Mouse (Mus musculus): ENCODE results near the gene Selenbp2.
"Not testable (repeated sequence)": the region's sequence is repeated elsewhere in the genome, so short reads cannot be mapped to it uniquely, and the experiment has no call there.

Selenbp2 gene

DNA sequence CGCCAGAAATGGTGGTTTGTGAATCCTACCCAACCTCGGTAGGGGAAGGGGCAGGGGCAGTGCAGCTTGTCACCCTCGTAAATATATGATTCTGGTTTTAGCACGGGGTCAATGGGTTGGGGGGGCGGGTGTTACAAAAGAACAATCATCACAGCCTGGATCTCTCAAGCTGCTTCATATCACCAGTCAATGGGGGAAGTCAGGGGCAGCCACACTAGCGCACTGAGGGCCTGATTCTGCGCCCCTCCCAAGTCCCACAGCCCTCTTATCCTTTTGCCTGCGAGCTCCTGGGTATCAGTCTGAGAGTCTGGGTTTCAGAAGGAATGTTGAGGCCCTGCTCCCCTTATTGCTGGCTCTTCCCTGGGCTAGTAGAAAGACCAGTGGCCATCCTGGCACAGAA is 518 bp downstream of the Selenbp2 start:
- DNase-seq: not testable (repeated sequence)

DNA sequence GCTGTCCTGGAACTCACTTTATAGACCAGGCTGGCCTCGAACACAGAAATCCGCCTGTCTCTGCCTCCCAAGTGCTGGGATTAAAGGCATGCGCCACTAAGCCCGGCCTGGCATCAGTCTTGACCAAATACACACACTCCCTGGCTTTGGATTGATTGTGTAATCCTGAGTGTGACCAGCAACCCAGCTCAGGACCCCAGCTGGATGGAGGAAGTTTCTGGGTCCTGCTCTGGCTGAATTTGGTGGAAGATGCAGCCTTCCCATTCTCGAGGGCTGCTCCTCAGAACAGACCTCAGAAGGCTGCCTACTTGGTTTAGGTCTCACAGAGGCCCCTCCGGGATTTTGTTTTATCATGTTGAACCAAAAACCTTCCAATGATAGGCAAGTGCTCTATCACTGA is 2.2 kb downstream of the Selenbp2 start:
- not testable (repeated sequence) for DNase-seq

DNA sequence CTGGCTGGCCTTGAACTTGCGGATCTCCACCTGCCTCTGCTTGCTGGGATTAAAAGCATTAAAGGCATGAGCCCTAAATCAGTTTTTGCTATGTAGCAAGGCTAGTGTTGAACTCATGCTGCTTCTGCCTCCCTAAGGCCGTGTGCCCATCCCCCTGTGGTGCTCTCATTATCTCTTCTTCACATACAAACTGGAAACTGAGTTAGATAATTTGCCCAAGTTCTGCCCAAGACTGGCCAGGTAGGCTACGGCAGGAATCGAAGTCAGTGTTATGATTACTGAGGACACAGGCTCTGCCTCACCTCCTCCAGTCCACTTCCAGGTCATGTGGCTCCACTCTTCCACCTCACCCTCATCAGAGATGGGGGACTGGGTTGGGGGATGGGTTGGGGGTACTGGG is 2.9 kb downstream of the Selenbp2 start:
- not testable (repeated sequence) for DNase-seq

DNA sequence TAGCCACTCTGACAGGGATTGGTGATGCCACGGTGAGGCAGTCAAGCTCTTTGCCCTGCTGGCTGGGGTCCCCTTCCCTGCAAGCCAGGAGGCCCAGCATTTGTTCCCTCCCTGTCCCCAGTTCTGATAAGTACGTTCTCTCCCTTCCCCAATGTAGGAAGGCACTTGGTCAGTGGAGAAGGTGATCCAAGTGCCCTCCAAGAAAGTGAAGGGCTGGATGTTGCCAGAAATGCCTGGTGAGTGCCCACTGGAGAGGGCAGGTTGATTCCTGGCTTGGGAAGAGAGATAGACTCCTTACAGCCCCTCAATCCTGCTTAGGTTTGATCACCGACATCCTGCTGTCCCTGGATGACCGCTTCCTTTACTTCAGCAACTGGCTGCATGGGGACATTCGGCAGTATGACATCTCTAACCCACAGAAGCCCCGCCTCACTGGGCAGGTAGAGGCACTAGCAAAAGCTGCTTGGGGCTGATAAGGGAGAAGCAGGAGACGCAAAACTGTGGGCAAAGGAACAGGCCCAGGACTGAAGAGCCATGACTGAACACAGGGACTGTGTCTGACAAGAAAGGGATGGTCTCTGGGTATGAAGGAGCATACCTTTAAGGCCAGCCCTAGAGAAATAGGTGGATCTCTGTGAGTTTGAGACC is 8.9 kb downstream of the Selenbp2 start:
- not testable (repeated sequence) for DNase-seq

DNA sequence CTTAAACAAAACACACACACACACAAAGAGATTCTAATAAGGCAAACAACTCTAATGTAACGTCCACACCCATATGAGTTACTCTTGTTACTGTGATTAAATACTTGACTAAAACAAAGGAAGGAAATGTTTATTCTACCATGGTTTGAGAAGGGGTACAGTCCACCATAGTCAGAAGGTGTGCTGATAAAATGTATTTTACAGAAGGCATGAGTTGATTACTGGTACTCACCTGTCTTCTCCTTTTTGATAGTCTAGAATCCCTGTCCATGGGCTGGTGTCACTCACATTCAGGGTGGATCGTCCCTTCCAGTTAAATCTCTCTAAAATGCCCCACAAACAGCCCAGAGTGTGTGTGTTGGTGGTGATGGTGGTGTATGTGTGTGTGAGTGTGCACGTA is 9.5 kb downstream of the Selenbp2 start:
- no peak for DNase-seq

DNA sequence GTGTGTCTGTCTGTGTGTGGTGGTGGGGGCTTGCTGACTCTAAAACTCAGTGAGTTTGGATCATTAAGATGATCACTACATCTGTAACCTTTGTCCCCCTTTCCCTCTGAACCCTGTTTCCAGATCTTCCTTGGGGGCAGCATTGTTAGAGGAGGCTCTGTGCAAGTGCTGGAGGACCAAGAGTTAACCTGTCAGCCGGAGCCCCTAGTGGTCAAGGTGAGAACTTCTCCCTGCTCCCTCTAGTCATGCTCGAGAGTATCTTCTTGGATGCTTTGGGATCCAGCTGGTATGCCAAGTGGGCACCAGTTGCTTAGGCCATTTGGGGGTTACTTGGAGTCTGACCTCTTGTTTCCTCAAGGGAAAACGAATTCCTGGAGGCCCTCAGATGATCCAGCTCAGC is 10.0 kb downstream of the Selenbp2 start:
- peak; percentile 17 for DNase-seq

DNA sequence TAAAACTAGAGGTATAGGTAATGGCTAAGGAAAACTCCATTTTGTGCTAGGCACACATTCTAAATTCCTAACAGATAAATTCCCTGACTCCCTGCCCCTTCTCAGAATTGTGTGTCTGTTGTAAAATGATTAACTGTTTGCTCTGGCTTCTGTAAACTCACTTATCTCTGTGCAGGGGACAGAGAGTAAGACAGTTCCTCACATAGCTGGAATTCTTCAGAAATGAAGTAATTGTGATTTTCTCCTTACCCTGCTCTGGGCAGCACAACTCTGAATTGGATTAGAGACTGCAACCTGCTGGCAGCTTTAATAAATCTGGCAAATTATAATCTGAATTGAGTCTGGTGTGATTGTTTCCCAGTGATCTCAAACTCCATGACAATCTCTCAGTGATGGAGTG is 17.2 kb downstream of the Selenbp2 start:
- DNase-seq: not testable (repeated sequence)

DNA sequence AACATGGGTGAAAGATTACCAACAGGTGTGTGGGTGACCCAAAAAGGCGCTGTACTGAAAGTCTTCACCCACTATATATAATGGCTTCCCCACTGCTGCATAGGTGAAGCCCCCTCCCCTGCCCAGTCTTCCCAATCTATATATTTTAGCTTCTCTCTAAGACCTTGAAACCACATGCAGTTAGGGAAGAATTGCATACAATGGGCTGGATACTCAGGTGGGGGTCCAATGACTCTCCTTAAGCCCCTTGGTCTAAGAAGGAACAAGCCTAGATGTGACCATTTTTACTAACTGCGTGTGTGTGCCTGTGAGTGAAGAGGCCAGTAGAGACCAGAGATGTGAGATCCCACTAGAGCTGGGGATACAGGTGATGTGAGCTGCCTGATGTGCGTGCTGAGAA is 20.1 kb downstream of the Selenbp2 start:
- not testable (repeated sequence) for DNase-seq

DNA sequence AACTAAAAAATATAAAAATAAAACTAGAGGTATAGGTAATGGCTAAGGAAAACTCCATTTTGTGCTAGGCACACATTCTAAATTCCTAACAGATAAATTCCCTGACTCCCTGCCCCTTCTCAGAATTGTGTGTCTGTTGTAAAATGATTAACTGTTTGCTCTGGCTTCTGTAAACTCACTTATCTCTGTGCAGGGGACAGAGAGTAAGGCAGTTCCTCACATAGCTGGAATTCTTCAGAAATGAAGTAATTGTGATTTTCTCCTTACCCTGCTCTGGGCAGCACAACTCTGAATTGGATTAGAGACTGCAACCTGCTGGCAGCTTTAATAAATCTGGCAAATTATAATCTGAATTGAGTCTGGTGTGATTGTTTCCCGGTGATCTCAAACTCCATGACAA is 24.9 kb downstream of the Selenbp2 start:
- DNase-seq: not testable (repeated sequence)

DNA sequence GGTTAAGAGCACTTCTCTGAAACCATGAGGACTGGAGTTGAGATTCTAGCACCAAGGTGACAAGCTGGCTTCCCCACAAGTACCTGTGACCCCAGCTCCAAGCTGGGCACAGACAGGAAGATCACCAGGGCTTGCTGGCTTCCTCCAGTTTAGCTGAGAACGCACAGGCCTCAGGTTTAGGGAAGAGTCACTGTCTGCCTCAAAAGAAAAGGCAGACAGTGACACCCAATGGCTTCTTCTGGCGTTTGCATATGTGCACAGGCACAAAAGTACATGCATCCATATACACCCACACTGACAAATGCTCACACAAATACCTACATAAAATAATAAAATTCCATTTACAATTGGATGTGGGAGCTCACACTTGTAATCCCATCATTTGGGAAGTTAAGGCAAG is 30.3 kb downstream of the Selenbp2 start:
- peak; percentile 6 for DNase-seq

DNA sequence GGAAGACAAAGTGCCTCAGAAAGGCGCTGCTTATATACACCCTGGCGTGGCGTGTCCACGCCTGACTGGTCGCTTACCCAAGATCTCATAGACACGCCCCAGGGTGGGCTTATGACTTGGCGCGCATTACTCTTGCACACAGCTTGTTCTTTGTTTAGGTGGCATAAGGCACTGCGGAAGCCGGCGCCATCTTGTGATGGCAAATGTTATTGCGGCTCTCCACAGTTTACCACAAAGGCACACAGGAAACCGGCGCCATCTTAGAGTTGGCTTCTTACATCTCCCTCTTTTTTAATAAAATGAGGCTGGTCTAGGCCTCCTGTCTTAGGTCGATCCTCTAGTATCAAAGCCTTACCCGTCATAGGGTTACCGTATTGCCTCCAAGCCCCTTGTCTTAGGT is 52.3 kb downstream of the Selenbp2 start:
- DNase-seq: no peak

Data from cerebellum, adult 9-10 months (tissue).